Mouse (Mus musculus): Measurements from ENCODE around the gene Zc3h14. TPM values are rescaled to one million over a fixed set of nuclear protein-coding genes. Genes with fewer than 3 reads are reported as not detected.

Zc3h14 gene
- polyA plus RNA-seq (2017; shearing (Covaris generic)) = 115 TPM

DNA sequence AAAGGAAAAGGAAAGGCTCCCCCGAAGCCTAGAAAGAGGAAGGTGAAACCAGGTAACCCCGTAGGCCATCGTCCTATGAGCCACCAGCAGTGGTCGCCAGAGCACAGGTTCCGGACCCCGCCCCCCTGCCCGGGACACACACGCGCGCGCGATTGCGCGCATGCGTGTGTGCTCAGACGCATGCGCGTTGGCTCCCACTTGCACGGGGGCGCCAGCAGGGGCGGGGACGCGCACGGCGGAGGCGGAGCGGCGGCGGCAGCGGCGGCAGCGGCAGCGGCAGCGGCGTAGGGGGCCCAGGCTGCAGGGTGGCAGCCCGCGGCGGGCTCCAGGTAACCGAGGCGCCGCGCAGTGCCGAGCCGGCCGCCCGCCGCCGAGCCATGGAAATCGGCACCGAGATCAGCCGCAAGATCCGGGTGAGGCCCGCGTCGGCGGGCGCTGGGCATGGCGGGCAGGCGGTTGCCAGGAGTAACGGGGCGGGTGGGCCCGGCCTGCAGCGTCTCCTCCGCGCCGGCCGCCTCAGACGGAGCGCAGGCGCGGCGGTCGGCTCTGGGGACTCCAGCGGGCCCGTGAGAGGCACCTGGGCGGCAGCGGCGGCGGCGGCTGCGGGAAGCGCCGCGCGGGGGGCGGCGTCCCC lies at the start of gene Zc3h14:
Zc3h14 (plus strand) TSS at position 219 of the 634 bp plus-strand sequence.

DNA sequence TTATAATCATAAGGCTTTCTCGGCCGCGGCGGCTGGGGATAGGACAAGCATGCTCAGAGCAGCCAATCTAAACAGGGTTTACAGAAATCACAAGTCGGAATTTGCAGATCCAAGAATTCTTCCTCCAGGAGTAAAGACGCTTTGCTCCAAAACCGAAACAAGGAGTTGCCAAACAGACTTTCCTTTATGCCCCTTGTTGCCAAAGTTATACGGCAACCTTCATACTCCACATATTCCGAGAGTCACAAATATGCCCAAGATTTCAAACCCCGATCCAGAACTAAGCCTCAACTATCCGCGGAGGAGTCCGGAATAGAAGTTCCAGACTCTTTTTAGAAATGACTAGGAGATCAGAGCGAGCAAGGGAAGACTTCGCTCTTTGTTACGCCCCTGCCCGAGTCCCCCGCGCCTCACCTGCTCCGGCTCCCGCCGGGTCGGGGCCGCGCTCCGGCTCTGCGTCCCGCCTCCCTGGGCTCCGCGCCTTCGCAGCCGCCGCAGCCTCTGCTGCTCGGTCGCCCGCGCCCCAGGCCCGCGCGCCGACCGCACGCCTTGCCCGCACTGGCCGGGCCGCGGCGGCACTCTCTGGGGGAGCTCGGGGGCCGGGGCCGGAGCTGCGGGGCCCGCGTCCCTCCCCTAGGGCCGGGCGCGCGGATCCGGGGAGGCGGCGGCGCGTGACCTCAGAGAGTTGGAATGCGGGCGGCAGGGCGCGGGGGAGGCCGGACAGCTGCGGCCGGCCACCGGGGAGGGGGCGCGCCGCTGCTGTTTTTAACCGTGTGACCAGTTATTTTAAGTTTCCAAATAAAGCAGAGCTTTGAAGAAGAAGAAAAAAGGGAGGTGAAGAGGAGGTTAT lies 9.6 kb upstream of the Zc3h14 start, which contains the start of gene Ptpn21:
Ptpn21 (minus strand) TSS at position 455 of the 850 bp plus-strand sequence.

Other genes starting within 250 kb of the Zc3h14 start
- gene Kcnk10, start 168.7 kb upstream of the Zc3h14 start, polyA plus RNA-seq (2017; shearing (Covaris generic)) = 0.05 TPM
- 1.2 TPM for gene Spata7, start 118.8 kb upstream of the Zc3h14 start, polyA plus RNA-seq (2017; shearing (Covaris generic))
- gene Ptpn21, start 9.6 kb upstream of the Zc3h14 start, polyA plus RNA-seq (2017; shearing (Covaris generic)) = 3.1 TPM
- 13.7 TPM for gene Eml5, start 154.5 kb downstream of the Zc3h14 start, polyA plus RNA-seq (2017; shearing (Covaris generic))
- 3.7 TPM for gene Ttc8, start 173.6 kb downstream of the Zc3h14 start, polyA plus RNA-seq (2017; shearing (Covaris generic))